Mouse (Mus musculus): ENCODE measurements around the gene 3830417A13Rik.

3830417A13Rik gene

GRCm38 (mm10) chrX:64173248-64173647 is at the start of gene 3830417A13Rik:
TSS of gene 3830417A13Rik (plus strand) at chrX:64173548.
- DNase-seq (ENCODE audit: extremely low spot score, low spot score) = no peak

GRCm38 (mm10) chrX:64152098-64152497 is 21.2 kb upstream of the 3830417A13Rik start, which contains the start of gene Gm6760:
TSS of gene Gm6760 (minus strand) at chrX:64152198.
- DNase-seq (ENCODE audit: extremely low spot score, low spot score) = no peak

DNA sequence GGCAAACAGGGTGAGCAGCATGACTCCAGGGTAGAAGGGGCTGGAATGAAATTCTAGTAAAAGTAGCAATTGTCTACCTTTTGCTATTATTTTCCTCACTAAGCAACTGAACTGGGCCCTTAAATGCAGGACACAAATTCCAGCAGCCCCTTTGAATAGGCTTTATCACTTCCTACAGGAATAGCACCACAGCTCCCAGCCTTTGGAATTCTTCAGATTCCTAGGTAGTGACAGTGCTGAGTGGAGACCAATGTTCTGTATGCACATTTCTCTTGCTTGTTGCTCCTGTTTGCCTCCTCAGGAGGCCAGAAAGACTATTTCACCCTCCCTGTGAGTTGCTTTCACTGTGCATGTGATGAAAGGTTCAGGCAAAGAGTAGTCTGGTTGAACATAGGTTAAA is 7.9 kb downstream of the 3830417A13Rik start:
- DNase-seq (ENCODE audit: extremely low spot score, low spot score) = no peak

All from neural tube, embryonic 10.5 days (tissue).